In the genomic region with DNA sequence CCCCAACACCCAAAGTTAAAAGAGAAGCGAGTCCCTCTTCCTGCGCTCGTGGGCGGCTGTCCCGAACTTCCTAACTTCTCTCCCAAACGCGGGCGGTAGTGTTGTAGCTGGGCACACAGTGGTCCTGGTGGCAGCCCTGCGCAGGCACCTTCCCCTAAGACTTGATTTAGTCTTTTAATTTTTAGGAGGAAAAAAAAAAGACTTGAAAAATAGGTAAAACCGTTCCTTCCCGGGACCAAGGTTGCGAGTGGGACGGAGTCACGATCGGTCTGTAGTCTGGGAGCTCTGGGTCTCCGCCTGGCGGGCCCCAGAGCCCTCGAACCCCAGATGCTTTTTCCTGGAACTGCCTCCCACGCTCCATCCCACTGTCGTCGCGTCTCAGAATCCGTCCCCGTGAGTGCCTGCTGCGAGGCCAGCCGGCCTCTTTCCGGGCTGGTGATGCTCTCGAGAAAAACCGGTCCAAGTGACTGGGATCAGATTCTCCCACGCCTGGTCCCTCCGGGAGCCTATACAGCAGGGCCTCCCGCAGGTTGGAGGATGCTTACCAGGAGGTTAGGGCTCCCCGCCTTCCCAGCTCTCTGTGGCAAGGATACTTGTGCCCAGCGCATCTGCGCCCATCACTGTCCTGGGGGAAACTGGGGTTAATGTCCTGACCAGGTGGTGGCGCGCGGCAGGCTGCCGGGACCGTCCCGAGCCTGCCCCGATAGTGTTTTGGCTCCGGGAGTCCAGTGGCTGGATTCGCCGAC, we compare ENCODE assay signal across 8 mouse cellular contexts. TPM values are rescaled to one million over a fixed set of nuclear protein-coding genes. Genes with fewer than 3 reads are reported as not detected.
DNase-seq lines count a peak whose midpoint lies in the region; ATAC-seq and TF ChIP-seq lines count a peak whose summit lies in the region.

No protein-coding gene starts in this region.

- peak; percentile 37 to 55 for DNase-seq in kidney, postnatal 4 days
- no peak for DNase-seq in kidney, adult 8-10 months
- DNase-seq in cerebellum, adult 9-10 months = peak; percentile 88
- DNase-seq in forebrain, postnatal 0 days = peak; percentile 13
- DNase-seq in liver, embryonic 14.5 days (ENCODE audit: low read depth in 3 of 3, low spot score in 3 of 3) = no peak
- DNase-seq in spleen, postnatal 14 days (ENCODE audit: low spot score in 2 of 2) = no peak
- DNase-seq in thymus, postnatal 4 days = no peak

- no peaks in the 10 kb centered on the region for H3K9me3 ChIP-seq in forebrain, postnatal 0 days (ENCODE audit: low read length)
- no peaks in the 10 kb centered on the region for H3K9me3 ChIP-seq in liver, embryonic 14.5 days (ENCODE audit: control insufficient read depth, low read length)

- no peak for TF ChIP-seq EP300 in liver, embryonic 14.5 days (IDR thresholded peaks at IDR 0.05; ENCODE audit: low read depth)

- peak overlapping the region; percentile 100 for H3K4me2 ChIP-seq in forebrain, postnatal 0 days (ENCODE audit: low read depth)
- peak overlapping the region; percentile 47 for H3K4me2 ChIP-seq in liver, embryonic 14.5 days (ENCODE audit: low read depth)

- H3K27me3 ChIP-seq in forebrain, postnatal 0 days (ENCODE audit: insufficient read depth, low read length) = peaks cover 11% of the 10 kb centered on the region
- H3K27me3 ChIP-seq in liver, embryonic 14.5 days (ENCODE audit: control insufficient read depth, insufficient read depth, low read length) = peaks cover 48% of the 10 kb centered on the region

- TF ChIP-seq CTCF in forebrain, postnatal 0 days (IDR thresholded peaks at IDR 0.05; ENCODE audit: low read depth) = no peak
- TF ChIP-seq CTCF in liver, embryonic 14.5 days (IDR thresholded peaks at IDR 0.05; ENCODE audit: low read depth) = peak; percentile 19; the same call in 1 of the 2 replicates

- peak overlapping the region; percentile 56 for H3K9ac ChIP-seq in forebrain, postnatal 0 days
- H3K9ac ChIP-seq in liver, embryonic 14.5 days (replicated peaks) = no peak overlapping the region

- H3K36me3 ChIP-seq in forebrain, postnatal 0 days (ENCODE audit: insufficient read depth) = no peaks in the 10 kb centered on the region
- no peaks in the 10 kb centered on the region for H3K36me3 ChIP-seq in liver, embryonic 14.5 days (replicated peaks; ENCODE audit: control insufficient read depth, insufficient read depth, low read depth)

- no peak for ATAC-seq in forebrain, postnatal 0 days
- ATAC-seq in liver, embryonic 14.5 days (ENCODE audit: insufficient read depth) = no peak
- no peak for ATAC-seq in erythroid progenitor cell, adult 5-6 weeks (replicated peaks; ENCODE audit: low FRiP score, poor library complexity, severe bottlenecking)

- 0 out of 2 replicates have a peak, but pooled peaks cover 2% of the 10 kb centered on the region for H3K4me1 ChIP-seq in forebrain, postnatal 0 days (ENCODE audit: insufficient read depth)
- H3K4me1 ChIP-seq in liver, embryonic 14.5 days (replicated peaks; ENCODE audit: control insufficient read depth in 2 of 2, insufficient read depth in 2 of 2, low read length in 1 of 2) = no peaks in the 10 kb centered on the region

- 2% methylated on average over 45 of the region's 45 CpGs for WGBS in forebrain, postnatal 0 days
- 4% methylated on average over 45 of the region's 45 CpGs for WGBS in liver, embryonic 14.5 days (ENCODE audit: insufficient replicate concordance)

- H3K4me3 ChIP-seq in forebrain, postnatal 0 days (ENCODE audit: low read depth, low read length) = peak overlapping the region; percentile 61
- no peak overlapping the region for H3K4me3 ChIP-seq in liver, embryonic 14.5 days (ENCODE audit: insufficient read depth in 1 of 2, low read depth in 2 of 2, low read length in 2 of 2)

- no peak overlapping the region for H3K27ac ChIP-seq in forebrain, postnatal 0 days (ENCODE audit: low read depth, low read length)
- H3K27ac ChIP-seq in liver, embryonic 14.5 days = no peak overlapping the region

RNA-seq across cellular contexts. Expression of gene Megf11, which starts 1.2 kb away (rescaled TPM):
- 7.4 and 14.5 TPM in 2 replicates for total RNA-seq in forebrain, postnatal 0 days (2014; rRNA removed)
- polyA plus RNA-seq in forebrain, postnatal 0 days (2015; fragmentation: Nextera tagmentation; extraction: Ambion mirVana) = 5.0 and 8.9 TPM in 2 replicates
- polyA plus RNA-seq in liver, embryonic 14.5 days (2012; rRNA removed) = 0.18 and 0.24 TPM in 2 replicates
- 0.11 and 0.28 TPM in 2 replicates for polyA plus RNA-seq in liver, embryonic 14.5 days (2014; fragmentation: Nextera tagmentation; extraction: Ambion mirVana)
- total RNA-seq in erythroid progenitor cell, adult 5-6 weeks (2015; ENCODE audit: low replicate concordance) = not detected in 2 replicates
- total RNA-seq in erythroid progenitor cell, adult 5-6 weeks (2017; ENCODE audit: low replicate concordance) = 0.64 TPM in 1 of 2 replicates, not detected in the other

RNA-seq across cellular contexts. Expression of gene Dis3l, which starts 45.6 kb away (rescaled TPM):
- total RNA-seq in forebrain, postnatal 0 days (2014; rRNA removed) = 19.6 and 28.6 TPM in 2 replicates
- polyA plus RNA-seq in forebrain, postnatal 0 days (2015; fragmentation: Nextera tagmentation; extraction: Ambion mirVana) = 15.3 and 18.1 TPM in 2 replicates
- polyA plus RNA-seq in liver, embryonic 14.5 days (2012; rRNA removed) = 3.4 and 4.9 TPM in 2 replicates
- 8.0 and 8.6 TPM in 2 replicates for polyA plus RNA-seq in liver, embryonic 14.5 days (2014; fragmentation: Nextera tagmentation; extraction: Ambion mirVana)
- 6.3 and 9.7 TPM in 2 replicates for total RNA-seq in erythroid progenitor cell, adult 5-6 weeks (2015; ENCODE audit: low replicate concordance)
- 10.4 and 11.1 TPM in 2 replicates for total RNA-seq in erythroid progenitor cell, adult 5-6 weeks (2017; ENCODE audit: low replicate concordance)

Comparison
In these comparisons a context has a peak if more than half of its experiments do, and no peak if none do; other contexts are left out.
1. DNase-seq: peak in kidney, postnatal 4 days (2 of 2), cerebellum, adult 9-10 months (single experiment) and forebrain, postnatal 0 days (single experiment); none in kidney, adult 8-10 months (0 of 2), liver, embryonic 14.5 days (0 of 3), spleen, postnatal 14 days (0 of 2) and thymus, postnatal 4 days (single experiment).